Mouse (Mus musculus) monocyte, adult 59 days (primary cell): Measurements from ENCODE around the gene Mrgprb4. TPM values are rescaled to one million over a fixed set of nuclear protein-coding genes. Genes with fewer than 3 reads are reported as not detected.

ENCODE experiments used
- total RNA-seq, 2 experiments: library from RNA; stranded (reverse); gene quantifications; one replicate each; pipeline ENCODE4 v1.2.4; 2023

The Mrgprb4 gene
- not detected for total RNA-seq

GRCm38 (mm10) chr7:48199188-48199587 is at the start of gene Mrgprb4:
Mrgprb4 (minus strand) TSS chr7:48199288.

GRCm38 (mm10) chr7:48168919-48169318 is 30.2 kb downstream of the Mrgprb4 start, which contains the start of gene Mrgprb5:
Mrgprb5 (minus strand) TSS chr7:48169019.

Other genes starting within 250 kb of the Mrgprb4 start
- not detected for gene Mrgpra4, start 217.2 kb downstream of the Mrgprb4 start, total RNA-seq
- not detected for gene Mrgprx1, start 171.7 kb downstream of the Mrgprb4 start, total RNA-seq
- not detected for gene Mrgprb5, start 30.3 kb downstream of the Mrgprb4 start, total RNA-seq
- not detected for gene Mrgprb8, start 189.2 kb upstream of the Mrgprb4 start, total RNA-seq